Mouse (Mus musculus) C2C12 (cell line): ENCODE results near the gene Btbd2.

ENCODE experiments used
- CTCF ChIP-seq: IDR thresholded peaks from one replicate; pipeline ENCODE4 v1.5.1; 2011; ENCODE audit not compliant: control insufficient read depth, insufficient read depth, insufficient read length
- USF1 ChIP-seq: IDR thresholded peaks from one replicate; pipeline ENCODE4 v1.6.1; 2011; ENCODE audit warnings: low read depth, mild to moderate bottlenecking, control low read depth, moderate library complexity

- TF ChIP-seq CTCF, result no peak
- TF ChIP-seq USF1, result no peak
Measured at GRCm38 (mm10) chr10:80697812-80698211, 40.9 kb upstream of the Btbd2 start.
